Mouse (Mus musculus) adrenal gland, adult 10 weeks (tissue): ENCODE results near the gene Patz1. TPM values are rescaled to one million over a fixed set of nuclear protein-coding genes. Genes with fewer than 3 reads are reported as not detected.

ENCODE experiments used
- polyA plus RNA-seq: library from polyadenylated mRNA; stranded (reverse); fragments of 350-450 nt; fragmentation: Illumina TruSeq; extraction: RNeasy Lipid Tissue Mini Kit (QIAGEN cat#74804); gene quantifications from one replicate; pipeline ENCODE4 v1.2.3, GENCODE M21; 2014; ENCODE audit warnings: low read depth, low replicate concordance

Gene Patz1
- 15.3 TPM for polyA plus RNA-seq

DNA sequence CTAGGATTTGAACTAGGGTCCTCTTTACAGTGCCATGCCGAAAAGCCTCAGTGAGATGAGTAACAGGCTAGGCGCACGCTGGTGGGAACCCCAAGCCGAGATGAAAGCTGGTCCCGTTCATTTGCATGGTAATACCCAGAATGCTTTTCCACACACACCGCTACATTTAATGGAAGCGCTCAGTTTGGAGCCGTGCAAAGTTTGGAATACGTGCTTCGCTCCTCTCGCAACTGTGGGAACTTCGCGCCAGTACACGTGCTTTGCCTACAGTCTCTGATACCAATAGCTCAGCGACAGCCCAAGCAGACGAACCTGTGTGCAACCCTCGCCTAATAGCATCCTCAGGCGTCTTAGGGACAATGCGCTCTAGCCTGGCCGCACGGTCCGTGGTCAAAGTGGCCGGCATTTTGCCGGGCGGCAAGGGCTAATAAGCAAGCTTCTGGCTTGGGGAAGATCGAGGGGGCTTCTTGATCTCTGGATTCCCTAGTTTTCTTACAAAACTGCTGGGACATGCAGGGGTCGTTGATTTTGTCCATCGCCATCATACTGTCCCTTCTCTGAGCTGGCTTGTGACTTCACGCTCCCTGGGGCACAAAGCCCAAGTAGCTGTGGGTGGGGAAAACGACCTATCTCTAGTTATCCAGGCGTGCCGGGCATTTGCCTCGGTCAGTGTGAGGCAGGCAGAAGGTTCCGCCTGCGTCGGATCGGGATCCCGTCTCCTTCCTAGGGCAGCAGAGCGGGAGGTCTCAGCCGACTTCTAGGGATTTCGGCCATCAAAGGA is at the start of gene Patz1:
Gene Patz1 (plus strand): TSS at position 354 of the 781 bp plus-strand sequence.

GRCm38 (mm10) chr11:3266079-3266685 is 22.5 kb upstream of the Patz1 start, which contains the start of gene Drg1:
Gene Drg1, minus strand, starts transcription at chr11:3266415.

GRCm38 (mm10) chr11:3329891-3330451 is 41.3 kb downstream of the Patz1 start, which contains the start of gene Pik3ip1:
Gene Pik3ip1, plus strand, starts transcription at chr11:3330401.

Other genes with a start within 250 kb of the Patz1 start
- 11.1 TPM for gene Sfi1, start 95.4 kb upstream of the Patz1 start, polyA plus RNA-seq
- gene Eif4enif1, start 86.5 kb upstream of the Patz1 start, polyA plus RNA-seq = 88.6 TPM
- gene Drg1, start 22.5 kb upstream of the Patz1 start, polyA plus RNA-seq = 273 TPM
- gene Pik3ip1, start 41.5 kb downstream of the Patz1 start, polyA plus RNA-seq = 3.4 TPM
- gene Limk2, start 120.3 kb downstream of the Patz1 start, polyA plus RNA-seq = 6.8 TPM
- 38.4 TPM for gene Rnf185, start 163.5 kb downstream of the Patz1 start, polyA plus RNA-seq
- gene Pla2g3, start 199.4 kb downstream of the Patz1 start, polyA plus RNA-seq = not detected
- not detected for gene Inpp5j, start 215.9 kb downstream of the Patz1 start, polyA plus RNA-seq
- 2.0 TPM for gene Selenom, start 225.8 kb downstream of the Patz1 start, polyA plus RNA-seq